Mouse (Mus musculus) left cerebral cortex, adult 11 months (tissue): ENCODE data around the gene Dhx40.
"Not testable (repeated sequence)": the region's sequence is repeated elsewhere in the genome, so short reads cannot be mapped to it uniquely, and the experiment has no call there.

ENCODE experiments used
- DNase-seq: peaks from one replicate; pipeline ENCODE4 v3.0.0; 2022; ENCODE audit warnings: low spot score

The Dhx40 gene

GRCm38 (mm10) chr11:86818928-86819327 lies 11.4 kb upstream of the Dhx40 start:
- no peak for DNase-seq

GRCm38 (mm10) chr11:86816288-86816687 lies 8.7 kb upstream of the Dhx40 start:
- DNase-seq: not testable (repeated sequence)

- not testable (repeated sequence) for DNase-seq
Observed at GRCm38 (mm10) chr11:86814481-86814880, 6.9 kb upstream of the Dhx40 start.

- not testable (repeated sequence) for DNase-seq
Observed at GRCm38 (mm10) chr11:86813256-86813655, 5.7 kb upstream of the Dhx40 start.

GRCm38 (mm10) chr11:86811326-86811630 lies 3.7 kb upstream of the Dhx40 start:
- DNase-seq: no peak

- DNase-seq: no peak
Observed at GRCm38 (mm10) chr11:86810572-86811325, 3.2 kb upstream of the Dhx40 start.

DNA sequence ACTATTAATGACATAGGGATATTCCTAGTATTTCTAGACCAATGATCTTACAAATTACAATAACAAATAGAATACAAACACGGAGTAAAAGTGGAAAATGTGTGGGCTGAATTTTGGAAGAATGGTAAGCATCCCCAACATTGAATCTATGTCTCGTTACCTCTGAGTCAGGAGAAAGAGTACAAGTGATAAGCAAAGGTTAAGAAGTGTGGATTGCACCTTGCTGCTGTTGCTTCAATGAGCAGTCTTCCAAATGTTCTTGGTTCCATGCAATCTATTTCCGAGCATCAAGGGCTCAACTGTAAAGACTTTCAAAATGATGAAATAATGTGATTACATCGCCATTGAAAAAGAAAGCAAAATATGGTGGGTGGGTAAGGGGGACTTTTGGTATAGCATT lies 2.3 kb upstream of the Dhx40 start:
- no peak for DNase-seq

GRCm38 (mm10) chr11:86807001-86807477 lies 507 bp downstream of the Dhx40 start:
- DNase-seq: peak; percentile 55

DNA sequence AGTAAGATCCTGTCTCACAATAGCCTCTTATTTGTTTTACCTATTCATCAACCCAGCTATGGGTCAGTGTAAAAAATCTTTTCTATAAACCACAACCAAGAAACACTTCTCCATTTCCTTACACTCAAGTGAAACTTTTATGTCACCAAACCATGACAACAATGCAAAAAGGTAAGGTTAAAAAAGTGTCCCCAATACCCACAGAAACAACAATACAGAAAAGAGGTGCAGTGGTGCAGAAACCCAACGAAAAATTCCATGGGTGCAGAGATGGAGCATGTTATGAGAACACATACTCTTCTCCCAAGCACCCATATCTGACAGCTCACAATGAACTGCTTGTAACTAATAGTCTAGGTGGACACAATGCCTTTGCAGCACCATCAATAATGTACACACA lies 13.4 kb downstream of the Dhx40 start:
- DNase-seq: no peak

- DNase-seq: not testable (repeated sequence)
Observed at GRCm38 (mm10) chr11:86787436-86787835, 20.1 kb downstream of the Dhx40 start.

- no peak for DNase-seq
Observed at GRCm38 (mm10) chr11:86785767-86786166, 21.8 kb downstream of the Dhx40 start.

- no peak for DNase-seq
Observed at GRCm38 (mm10) chr11:86769884-86770283, 37.7 kb downstream of the Dhx40 start.

DNA sequence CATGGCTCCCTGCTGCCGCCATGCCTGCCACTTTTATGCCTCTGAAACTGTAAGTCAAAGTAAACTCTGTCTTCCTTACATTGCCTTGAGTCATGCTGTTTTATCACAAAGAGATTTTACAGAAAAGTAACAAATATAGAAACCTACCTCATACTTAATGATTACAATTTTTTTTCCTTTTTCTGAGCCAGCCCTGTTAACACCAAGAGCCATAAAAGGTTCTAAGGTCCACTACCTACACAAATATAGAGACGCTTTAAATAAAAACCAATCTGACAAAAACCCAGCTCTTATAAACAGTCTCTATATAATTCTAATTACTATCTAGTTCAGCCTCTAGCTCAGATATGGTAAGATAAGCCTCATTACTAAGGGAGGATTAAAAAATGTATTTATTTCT lies 43.0 kb downstream of the Dhx40 start:
- no peak for DNase-seq

DNA sequence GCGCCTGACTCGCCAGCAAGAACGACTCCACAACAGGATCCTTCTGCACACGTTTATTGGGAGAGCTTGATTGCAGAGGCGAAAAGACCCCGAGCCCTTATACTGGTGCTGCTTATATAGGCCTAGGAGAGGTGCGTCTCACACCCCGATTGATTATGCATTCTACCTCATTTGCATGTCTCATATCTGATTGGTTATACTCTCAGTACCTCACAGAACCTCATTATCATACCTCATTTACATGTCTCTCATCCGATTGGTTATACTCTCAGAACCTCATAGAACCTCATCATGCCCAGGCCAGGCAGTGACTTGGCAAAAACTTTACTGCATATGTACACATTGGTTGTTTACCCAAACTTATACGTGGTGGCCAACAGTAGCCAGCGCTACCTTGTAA lies 44.4 kb downstream of the Dhx40 start:
- not testable (repeated sequence) for DNase-seq

- DNase-seq: no peak
Observed at GRCm38 (mm10) chr11:86760357-86760756, 47.2 kb downstream of the Dhx40 start.

DNA sequence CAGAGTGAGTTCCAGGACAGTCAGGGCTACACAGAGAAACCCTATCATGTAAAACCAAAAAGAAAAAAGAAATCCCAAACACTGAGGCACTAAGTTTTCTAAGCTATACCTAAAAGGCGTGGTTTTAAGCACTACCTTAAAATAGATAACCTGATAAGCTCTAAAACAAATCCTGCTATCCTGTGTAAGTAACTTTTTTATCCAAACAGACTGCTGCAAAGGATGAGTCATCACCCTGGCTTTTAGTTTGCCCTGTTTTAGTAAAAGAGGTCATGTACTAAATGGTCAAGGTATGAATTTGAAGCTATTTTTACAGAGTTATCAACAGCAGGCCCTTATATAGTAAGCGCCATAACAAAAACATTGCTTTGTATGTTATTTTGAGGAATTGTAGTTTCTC lies 47.7 kb downstream of the Dhx40 start:
- no peak for DNase-seq

- DNase-seq: no peak
Observed at GRCm38 (mm10) chr11:86759226-86759625, 48.3 kb downstream of the Dhx40 start.

DNA sequence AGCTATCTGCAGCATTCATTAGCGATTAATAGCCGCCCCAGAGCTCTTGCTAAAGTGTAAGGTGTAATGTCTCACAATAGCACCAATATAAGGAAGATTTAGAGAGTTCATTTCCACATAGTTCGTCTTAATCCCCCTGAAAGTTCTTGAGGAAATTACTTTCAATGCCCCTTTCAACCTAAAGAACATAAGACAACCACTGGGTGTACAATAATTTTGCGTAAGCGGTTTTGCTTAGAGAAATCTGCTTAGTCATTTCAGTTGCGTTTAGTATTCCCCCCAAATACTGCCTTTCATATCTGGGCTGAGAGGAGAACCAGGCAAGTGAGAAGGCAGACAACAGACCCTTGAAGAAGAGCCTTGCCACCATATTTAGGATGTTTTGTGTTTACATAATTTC lies 49.0 kb downstream of the Dhx40 start:
- DNase-seq: no peak

GRCm38 (mm10) chr11:86757480-86758371 lies 49.8 kb downstream of the Dhx40 start, which contains the start of gene Cltc:
Cltc (minus strand) TSS chr11:86757565.
- peak; percentile 95 for DNase-seq

GRCm38 (mm10) chr11:86757142-86757479 lies 50.4 kb downstream of the Dhx40 start:
- DNase-seq: no peak

GRCm38 (mm10) chr11:86756156-86757141 lies 51.1 kb downstream of the Dhx40 start:
- DNase-seq: peak; percentile 58

- DNase-seq: no peak
Observed at GRCm38 (mm10) chr11:86752404-86752803, 55.1 kb downstream of the Dhx40 start.
